Mouse (Mus musculus) intestine, embryonic 15.5 days (tissue): ENCODE data around the gene Tex13c2. TPM values are rescaled to one million over a fixed set of nuclear protein-coding genes. Genes with fewer than 3 reads are reported as not detected.

Experiments
- polyA plus RNA-seq: library from polyadenylated mRNA; unstranded; fragments of >200 nt; fragmentation: Nextera tagmentation; extraction: Ambion mirVana; gene quantifications from 2 replicates; pipeline ENCODE4 v1.2.1, GENCODE M21; 2015

Gene Tex13c2
- polyA plus RNA-seq, 1 experiment from 2014 or later = not detected

Other genes starting within 250 kb of the Tex13c2 start
- gene Sh2d1a, start 12.8 kb downstream of the Tex13c2 start, polyA plus RNA-seq = 0.14 and 0.23 TPM in 2 replicates